In genomic region chr8:84759126-84759525, GRCm38 (mm10) we compare ENCODE assay signal across 8 mouse cellular contexts. TPM values are rescaled to one million over a fixed set of nuclear protein-coding genes. Genes with fewer than 3 reads are reported as not detected.
DNase-seq lines count a peak whose midpoint lies in the region; ATAC-seq lines count a peak whose summit lies in the region.

No protein-coding gene starts in this region.

- H3K9ac ChIP-seq in kidney, embryonic 14.5 days (ENCODE audit: low read depth, low read length): no peak overlapping the region

- no peak overlapping the region for H3K27ac ChIP-seq in kidney, embryonic 14.5 days (ENCODE audit: low read depth, low read length)
- no peak overlapping the region for H3K27ac ChIP-seq in heart, embryonic 10.5 days

- H3K9me3 ChIP-seq in kidney, embryonic 14.5 days (ENCODE audit: control insufficient read depth, low read length): no peaks in the 10 kb centered on the region
- no peaks in the 10 kb centered on the region for H3K9me3 ChIP-seq in heart, embryonic 10.5 days

- 71% methylated on average over 7 of the region's 7 CpGs for WGBS in kidney, embryonic 14.5 days
- WGBS in heart, embryonic 10.5 days: 61% methylated on average over 7 of the region's 7 CpGs

- peaks cover 68% of the 10 kb centered on the region for H3K27me3 ChIP-seq in kidney, embryonic 14.5 days (ENCODE audit: control insufficient read depth, insufficient read depth, low read length)
- H3K27me3 ChIP-seq in heart, embryonic 10.5 days (ENCODE audit: insufficient read depth, poor library complexity, severe bottlenecking): peaks cover 95% of the 10 kb centered on the region

- peaks cover 5% of the 10 kb centered on the region; the same call in 1 of the 2 replicates for H3K4me1 ChIP-seq in kidney, embryonic 14.5 days (ENCODE audit: control insufficient read depth, insufficient read depth, low read length)
- peaks cover 12% of the 10 kb centered on the region for H3K4me1 ChIP-seq in heart, embryonic 10.5 days

- no peak for ATAC-seq in kidney, embryonic 14.5 days (ENCODE audit: low FRiP score, low TSS enrichment)

- no peak overlapping the region for H3K4me2 ChIP-seq in kidney, embryonic 14.5 days (replicated peaks; ENCODE audit: low read depth, low read length)

- peak; percentile 45 for DNase-seq in kidney, adult 11 months
- peak; percentile 52 for DNase-seq in adipocyte (ENCODE audit: low spot score)
- DNase-seq in induced T-regulatory cell, adult 2 months (ENCODE audit: low read depth): peak; percentile 50
- peak; percentile 52 to 60 for DNase-seq in lung, postnatal 4 days
- DNase-seq in frontal cortex, adult 2 months (ENCODE audit: extremely low spot score in 1 of 2, low spot score in 1 of 2): no peak
- DNase-seq in layer of hippocampus, adult 8-10 months (ENCODE audit: low spot score in 2 of 2): no peak
- DNase-seq in heart, embryonic 10.5 days (ENCODE audit: low spot score): no peak

- no peaks in the 10 kb centered on the region for H3K36me3 ChIP-seq in kidney, embryonic 14.5 days (ENCODE audit: control insufficient read depth, insufficient read depth, low read length)
- no peaks in the 10 kb centered on the region for H3K36me3 ChIP-seq in heart, embryonic 10.5 days

- no peak overlapping the region for H3K4me3 ChIP-seq in kidney, embryonic 14.5 days (ENCODE audit: low read length)
- H3K4me3 ChIP-seq in heart, embryonic 10.5 days: no peak overlapping the region

RNA-seq across cellular contexts. Expression of gene G430095P16Rik, which starts 36.3 kb away (rescaled TPM):
- 1.7 and 2.8 TPM in 2 replicates for polyA plus RNA-seq in kidney, embryonic 14.5 days (2014; fragmentation: Nextera tagmentation; extraction: Ambion mirVana)
- 0.36 TPM in 1 of 2 replicates, not detected in the other for polyA plus RNA-seq in frontal cortex, adult 2 months (2012; rRNA removed)
- total RNA-seq in layer of hippocampus, adult 8-10 months (2022): not detected
- polyA plus RNA-seq in heart, embryonic 10.5 days (2016; fragmentation: Nextera tagmentation; extraction: Ambion mirVana): 2.1 and 3.2 TPM in 2 replicates

RNA-seq across cellular contexts. Expression of gene Nfix, which starts 41.0 kb away (rescaled TPM):
- 9.4 and 10.9 TPM in 2 replicates for polyA plus RNA-seq in kidney, embryonic 14.5 days (2014; fragmentation: Nextera tagmentation; extraction: Ambion mirVana)
- polyA plus RNA-seq in frontal cortex, adult 2 months (2012; rRNA removed): 51.3 and 61.3 TPM in 2 replicates
- total RNA-seq in layer of hippocampus, adult 8-10 months (2022): 100 to 1,000 TPM; 453 to 552 (median 494) TPM
- polyA plus RNA-seq in heart, embryonic 10.5 days (2016; fragmentation: Nextera tagmentation; extraction: Ambion mirVana): 0.87 and 2.1 TPM in 2 replicates

RNA-seq across cellular contexts. Expression of gene Lyl1, which starts 57.9 kb away (rescaled TPM):
- 6.3 and 8.9 TPM in 2 replicates for polyA plus RNA-seq in kidney, embryonic 14.5 days (2014; fragmentation: Nextera tagmentation; extraction: Ambion mirVana)
- 2.9 and 4.1 TPM in 2 replicates for polyA plus RNA-seq in frontal cortex, adult 2 months (2012; rRNA removed)
- 1 to 10 TPM; 2.6 to 7.2 (median 4.8) TPM for total RNA-seq in layer of hippocampus, adult 8-10 months (2022)
- polyA plus RNA-seq in heart, embryonic 10.5 days (2016; fragmentation: Nextera tagmentation; extraction: Ambion mirVana): 18.5 and 19.3 TPM in 2 replicates

Comparison
In these comparisons a context has a peak if more than half of its experiments do, and no peak if none do; other contexts are left out.
1. DNase-seq: peak in kidney, adult 11 months (single experiment), adipocyte (single experiment), induced T-regulatory cell, adult 2 months (single experiment) and lung, postnatal 4 days (2 of 2); none in frontal cortex, adult 2 months (0 of 2), layer of hippocampus, adult 8-10 months (0 of 2) and heart, embryonic 10.5 days (single experiment).